Mouse (Mus musculus) cerebellum, adult 2 months (tissue): Measurements from ENCODE around the gene Tdp2.

ENCODE experiments used
- CTCF ChIP-seq: fragments of 200-500 bp; IDR thresholded peaks from 2 replicates; pipeline ENCODE4 v1.5.1; 2011; ENCODE audit warnings: low read depth, mild to moderate bottlenecking, control low read depth, low read length, moderate library complexity, borderline replicate concordance; ENCODE audit not compliant: insufficient read depth
- POLR2A ChIP-seq: fragments of 200-500 bp; IDR thresholded peaks from 2 replicates; pipeline ENCODE4 v1.6.1; 2011; ENCODE audit warnings: low read length, control low read depth, borderline replicate concordance; ENCODE audit not compliant: insufficient read depth

GRCm38 (mm10) chr13:24799378-24799777, 32.1 kb upstream of the Tdp2 start:
- TF ChIP-seq POLR2A (no peak), CTCF (no peak)
